Mouse (Mus musculus): ENCODE data around the gene Tpr. TPM values are rescaled to one million over a fixed set of nuclear protein-coding genes. Genes with fewer than 3 reads are reported as not detected.

Tpr gene
- 158 and 161 TPM in 2 replicates for polyA plus RNA-seq (2015; fragmentation: Nextera tagmentation; extraction: Ambion mirVana)

DNA sequence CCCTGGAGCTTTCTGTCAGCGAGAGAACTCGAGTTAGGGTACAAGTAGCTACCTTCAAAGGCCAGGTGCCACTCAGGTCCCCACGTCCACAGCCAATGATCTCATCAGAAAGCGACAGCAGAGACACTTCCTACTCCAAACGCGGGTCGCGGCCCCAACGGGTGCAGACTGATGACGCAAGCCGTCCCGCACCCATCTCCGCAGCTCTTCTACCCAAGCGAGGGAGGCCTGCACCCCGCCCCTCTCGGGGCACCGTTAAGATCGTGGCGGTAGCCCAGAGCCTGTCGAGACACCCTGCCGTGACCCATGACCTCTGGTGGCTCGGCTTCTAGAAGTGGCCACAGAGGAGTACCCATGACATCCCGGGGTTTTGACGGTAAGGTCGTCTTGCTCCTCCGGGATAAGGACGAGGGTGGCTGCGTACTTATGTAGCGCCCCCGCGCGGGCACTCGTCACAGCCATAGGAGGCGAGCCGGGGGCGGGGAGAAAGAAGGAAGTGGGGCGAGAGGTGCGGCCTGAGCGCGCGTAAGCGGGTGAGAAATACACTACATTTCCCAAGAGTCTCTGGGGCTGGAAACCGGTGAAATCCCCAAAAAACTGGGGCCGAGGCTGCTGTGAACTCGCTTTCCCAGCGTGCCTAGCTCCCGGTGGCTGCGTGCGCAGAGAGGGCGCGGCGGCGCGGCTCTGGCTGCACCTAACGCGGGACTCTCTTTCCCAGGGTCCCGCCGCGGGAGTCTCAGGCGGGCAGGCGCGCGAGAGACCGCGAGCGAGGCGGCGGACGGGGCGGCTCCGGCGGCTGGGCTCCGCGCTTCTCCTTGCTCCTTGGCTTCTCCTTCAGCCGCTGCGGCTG is at the start of gene Tpr, which contains the start of gene Odr4:
Gene Tpr, plus strand, starts transcription at position 201 of the 850 bp plus-strand sequence.
Gene Odr4, minus strand, starts transcription at position 443 of the 850 bp plus-strand sequence.
- peaks cover 13% of the 10 kb centered on the region for H3K4me1 ChIP-seq
- WGBS = under 1% methylated on average over 74 of the region's 76 CpGs
- peak within 1 kb of the TSS; percentile 75 for H3K9ac ChIP-seq (replicated peaks)
- H3K27ac ChIP-seq (replicated peaks) = peak within 1 kb of the TSS; percentile 97
- H3K36me3 ChIP-seq = peaks cover 38% of the 10 kb centered on the region
- peak within 1 kb of the TSS; percentile 61 for H3K4me2 ChIP-seq (replicated peaks)
- ATAC-seq (replicated peaks) = peak; percentile 99
- no peaks in the 10 kb centered on the region for H3K9me3 ChIP-seq
- H3K4me3 ChIP-seq = peak within 1 kb of the TSS; percentile 90
- H3K27me3 ChIP-seq = no peaks in the 10 kb centered on the region

DNA sequence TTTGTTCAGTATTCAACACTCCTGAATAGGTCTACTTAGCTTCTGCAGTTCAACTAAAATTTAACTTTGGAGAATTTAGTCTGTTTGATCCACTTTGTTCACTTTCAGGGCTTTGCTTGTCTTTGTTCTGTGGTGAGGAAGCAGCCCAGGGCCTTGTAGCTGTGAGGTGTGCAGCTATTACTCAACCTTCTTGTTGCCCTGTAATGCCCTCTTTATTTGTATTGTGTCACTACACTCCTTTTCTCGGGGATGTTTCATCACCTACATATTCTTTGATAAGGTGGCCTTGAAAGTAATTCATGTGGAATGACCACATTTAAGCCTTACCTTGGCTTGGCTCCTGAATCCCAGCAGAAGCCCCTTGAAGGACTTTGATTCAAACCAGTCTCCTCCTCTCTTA is 31.8 kb upstream of the Tpr start:
- H3K4me3 ChIP-seq = no peak overlapping the region
- H3K9ac ChIP-seq (replicated peaks) = no peak overlapping the region
- ATAC-seq (replicated peaks) = no peak
- no peaks in the 10 kb centered on the region for H3K4me1 ChIP-seq
- H3K27me3 ChIP-seq = no peaks in the 10 kb centered on the region
- no peak overlapping the region for H3K4me2 ChIP-seq (replicated peaks)
- no peak overlapping the region for H3K27ac ChIP-seq (replicated peaks)
- H3K9me3 ChIP-seq = no peaks in the 10 kb centered on the region
- WGBS = 95% methylated on average over 1 of the region's 1 CpGs
- H3K36me3 ChIP-seq = peaks cover 19% of the 10 kb centered on the region

- 88% methylated on average over 3 of the region's 3 CpGs for WGBS
- Histone ChIP-seq H3K4me2 (replicated peaks) (no peak overlapping the region), H3K4me1 (no peaks in the 10 kb centered on the region), H3K36me3 (peaks cover 4% of the 10 kb centered on the region), H3K9me3 (no peaks in the 10 kb centered on the region), H3K4me3 (no peak overlapping the region), H3K27me3 (no peaks in the 10 kb centered on the region), H3K27ac (replicated peaks) (no peak overlapping the region), H3K9ac (replicated peaks) (no peak overlapping the region)
- no peak for ATAC-seq (replicated peaks)
These were observed 19.7 kb upstream of the Tpr start for GRCm38 (mm10) chr1:150372895-150373294.

- no peak overlapping the region for H3K27ac ChIP-seq (replicated peaks)
- no peak overlapping the region for H3K4me2 ChIP-seq (replicated peaks)
- no peaks in the 10 kb centered on the region for H3K9me3 ChIP-seq
- no peak overlapping the region for H3K4me3 ChIP-seq
- ATAC-seq (replicated peaks) = no peak
- no peaks in the 10 kb centered on the region for H3K4me1 ChIP-seq
- no peak overlapping the region for H3K9ac ChIP-seq (replicated peaks)
- peaks cover 8% of the 10 kb centered on the region; the same call in 1 of the 2 replicates for H3K36me3 ChIP-seq
- H3K27me3 ChIP-seq = no peaks in the 10 kb centered on the region
- WGBS = 94% methylated on average over 2 of the region's 2 CpGs
These were observed 18.4 kb upstream of the Tpr start for GRCm38 (mm10) chr1:150374247-150374646.

- Histone ChIP-seq H3K27ac (replicated peaks) (no peak overlapping the region), H3K4me2 (replicated peaks) (no peak overlapping the region), H3K4me1 (no peaks in the 10 kb centered on the region), H3K4me3 (no peak overlapping the region), H3K36me3 (peaks cover 41% of the 10 kb centered on the region), H3K9me3 (no peaks in the 10 kb centered on the region), H3K27me3 (no peaks in the 10 kb centered on the region), H3K9ac (replicated peaks) (no peak overlapping the region)
- WGBS = 93% methylated on average over 4 of the region's 4 CpGs
- no peak for ATAC-seq (replicated peaks)
These were observed 8.5 kb upstream of the Tpr start for GRCm38 (mm10) chr1:150384138-150384537.

GRCm38 (mm10) chr1:150387572-150387971 is 5.1 kb upstream of the Tpr start:
- Histone ChIP-seq H3K4me2 (replicated peaks) (no peak overlapping the region), H3K36me3 (peaks cover 39% of the 10 kb centered on the region), H3K4me3 (no peak overlapping the region), H3K4me1 (peaks cover 7% of the 10 kb centered on the region), H3K27ac (replicated peaks) (no peak overlapping the region), H3K27me3 (no peaks in the 10 kb centered on the region), H3K9me3 (no peaks in the 10 kb centered on the region), H3K9ac (replicated peaks) (no peak overlapping the region)
- no peak for ATAC-seq (replicated peaks)
- WGBS = 94% methylated on average over 9 of the region's 9 CpGs

- Histone ChIP-seq H3K27me3 (no peaks in the 10 kb centered on the region), H3K4me2 (replicated peaks) (no peak overlapping the region), H3K9me3 (no peaks in the 10 kb centered on the region), H3K9ac (replicated peaks) (no peak overlapping the region), H3K4me1 (peaks cover 13% of the 10 kb centered on the region), H3K4me3 (no peak overlapping the region), H3K36me3 (peaks cover 32% of the 10 kb centered on the region), H3K27ac (replicated peaks) (no peak overlapping the region)
- no peak for ATAC-seq (replicated peaks)
- 93% methylated on average over 6 of the region's 6 CpGs for WGBS
These were observed 3.1 kb upstream of the Tpr start for GRCm38 (mm10) chr1:150389390-150390129.

- Histone ChIP-seq H3K4me1 (peaks cover 13% of the 10 kb centered on the region), H3K9me3 (no peaks in the 10 kb centered on the region), H3K36me3 (peaks cover 37% of the 10 kb centered on the region), H3K27ac (replicated peaks) (peak overlapping the region; percentile 97), H3K4me3 (peak overlapping the region; percentile 90), H3K4me2 (replicated peaks) (peak overlapping the region; percentile 50), H3K9ac (replicated peaks) (peak overlapping the region; percentile 75), H3K27me3 (no peaks in the 10 kb centered on the region)
- ATAC-seq (replicated peaks) = peak; percentile 49
- WGBS = 27% methylated on average over 11 of the region's 11 CpGs
These were observed 554 bp upstream of the Tpr start for GRCm38 (mm10) chr1:150391931-150392637.

- Histone ChIP-seq H3K4me2 (replicated peaks) (peak overlapping the region; percentile 61), H3K9me3 (no peaks in the 10 kb centered on the region), H3K9ac (replicated peaks) (peak overlapping the region; percentile 72), H3K4me1 (peaks cover 13% of the 10 kb centered on the region), H3K4me3 (peak overlapping the region; percentile 90), H3K36me3 (peaks cover 35% of the 10 kb centered on the region), H3K27ac (replicated peaks) (peak overlapping the region; percentile 97), H3K27me3 (no peaks in the 10 kb centered on the region)
- ATAC-seq (replicated peaks) = peak; percentile 46
- WGBS = under 1% methylated on average over 27 of the region's 27 CpGs
These were observed 832 bp downstream of the Tpr start for GRCm38 (mm10) chr1:150393488-150393852.

- Histone ChIP-seq H3K4me3 (no peak overlapping the region), H3K4me2 (replicated peaks) (no peak overlapping the region), H3K9ac (replicated peaks) (no peak overlapping the region), H3K4me1 (peaks cover 13% of the 10 kb centered on the region), H3K36me3 (peaks cover 38% of the 10 kb centered on the region), H3K27me3 (no peaks in the 10 kb centered on the region), H3K9me3 (no peaks in the 10 kb centered on the region), H3K27ac (replicated peaks) (no peak overlapping the region)
- no peak for ATAC-seq (replicated peaks)
- 96% methylated on average over 3 of the region's 3 CpGs for WGBS
These were observed 3.4 kb downstream of the Tpr start for GRCm38 (mm10) chr1:150396001-150396400.

DNA sequence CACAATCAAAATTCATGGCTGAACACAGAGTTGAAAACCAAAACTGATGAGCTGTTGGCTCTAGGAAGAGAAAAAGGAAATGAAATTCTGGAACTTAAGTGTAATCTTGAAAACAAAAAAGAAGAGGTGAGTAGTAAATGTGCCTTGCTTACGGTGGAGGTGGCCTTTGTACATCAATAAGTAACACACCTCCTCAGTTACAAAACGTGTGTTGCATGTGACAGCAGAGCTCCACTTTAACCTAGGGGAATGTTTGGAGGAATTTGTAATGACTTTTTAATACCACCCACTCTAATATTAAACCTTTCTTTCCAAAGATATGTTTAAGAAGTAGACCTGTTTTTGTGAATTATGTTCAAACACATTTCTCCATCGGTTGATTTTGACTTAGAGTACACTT is 11.3 kb downstream of the Tpr start:
- Histone ChIP-seq H3K27ac (replicated peaks) (no peak overlapping the region), H3K9me3 (no peaks in the 10 kb centered on the region), H3K4me1 (no peaks in the 10 kb centered on the region), H3K27me3 (no peaks in the 10 kb centered on the region), H3K4me3 (no peak overlapping the region), H3K36me3 (peaks cover 62% of the 10 kb centered on the region), H3K4me2 (replicated peaks) (no peak overlapping the region), H3K9ac (replicated peaks) (no peak overlapping the region)
- WGBS = 92% methylated on average over 3 of the region's 3 CpGs
- ATAC-seq (replicated peaks) = no peak

GRCm38 (mm10) chr1:150404555-150404954 is 11.9 kb downstream of the Tpr start:
- Histone ChIP-seq H3K9me3 (no peaks in the 10 kb centered on the region), H3K9ac (replicated peaks) (no peak overlapping the region), H3K27ac (replicated peaks) (no peak overlapping the region), H3K36me3 (peaks cover 63% of the 10 kb centered on the region), H3K27me3 (no peaks in the 10 kb centered on the region), H3K4me2 (replicated peaks) (no peak overlapping the region), H3K4me1 (no peaks in the 10 kb centered on the region), H3K4me3 (no peak overlapping the region)
- 95% methylated on average over 3 of the region's 3 CpGs for WGBS
- ATAC-seq (replicated peaks) = no peak
